Mouse (Mus musculus) adipose tissue, adult 10 weeks (tissue): ENCODE data around the gene Sfrp2. TPM values are rescaled to one million over a fixed set of nuclear protein-coding genes. Genes with fewer than 3 reads are reported as not detected.

Experiments
- polyA plus RNA-seq: library from polyadenylated mRNA; stranded (reverse); fragments of 350-450 nt; fragmentation: Illumina TruSeq; extraction: RNeasy Lipid Tissue Mini Kit (QIAGEN cat#74804); gene quantifications from one replicate; pipeline ENCODE4 v1.2.3, GENCODE M21; 2014; ENCODE audit warnings: low read depth, low replicate concordance

Sfrp2 gene
- polyA plus RNA-seq, result 12.7 TPM

DNA sequence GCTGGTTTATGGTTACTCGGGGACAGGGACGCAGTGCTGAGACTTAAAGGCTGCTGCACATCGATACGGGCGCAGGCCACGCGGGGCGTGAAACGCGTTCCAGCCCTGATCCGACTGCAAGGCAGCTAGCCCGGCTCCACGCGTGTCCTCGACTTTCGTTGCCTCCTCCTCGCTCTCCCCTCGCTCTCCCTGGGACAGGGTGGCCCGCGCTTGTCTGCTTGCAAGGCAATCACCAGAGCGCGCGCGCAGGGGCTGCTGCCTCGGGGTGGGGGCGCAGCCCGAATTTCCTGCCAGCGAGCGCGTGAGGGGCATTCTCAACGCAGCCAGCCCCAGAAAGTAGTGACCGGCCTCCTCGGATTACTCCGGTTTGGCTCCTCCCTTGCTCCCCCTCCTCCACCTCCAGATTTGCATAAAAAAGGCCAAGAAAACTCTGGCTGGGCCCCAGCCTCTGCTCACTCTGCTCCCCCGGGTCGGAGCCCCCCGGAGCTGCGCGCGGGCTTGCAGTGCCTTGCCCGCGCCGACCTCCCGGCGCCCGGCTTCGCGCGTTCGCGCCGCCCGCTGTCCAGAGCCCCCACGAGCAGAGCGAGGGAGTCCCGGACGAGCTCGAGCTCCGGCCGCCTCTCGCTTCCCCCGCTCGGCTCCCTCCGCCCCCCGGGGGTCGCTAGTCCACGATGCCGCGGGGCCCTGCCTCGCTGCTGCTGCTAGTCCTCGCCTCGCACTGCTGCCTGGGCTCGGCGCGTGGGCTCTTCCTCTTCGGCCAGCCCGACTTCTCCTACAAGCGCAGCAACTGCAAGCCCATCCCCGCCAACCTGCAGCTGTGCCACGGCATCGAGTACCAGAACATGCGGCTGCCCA lies at the start of gene Sfrp2:
TSS of gene Sfrp2 (plus strand) at position 451 of the 855 bp plus-strand sequence.

Other genes starting within 250 kb of the Sfrp2 start
- 3.5 TPM for gene Tlr2, start 75.4 kb downstream of the Sfrp2 start, polyA plus RNA-seq